Mouse (Mus musculus) limb, embryonic 10.5 days (tissue): ENCODE data around the gene 4930404N11Rik. TPM values are rescaled to one million over a fixed set of nuclear protein-coding genes. Genes with fewer than 3 reads are reported as not detected.

Source experiments
- DNase-seq: peaks from one replicate; pipeline ENCODE4 v3.0.0-alpha.2; 2017; ENCODE audit warnings: low spot score
- H3K27ac ChIP-seq: fragments of 300-500 bp; sonication (generic); 2 replicates; pipeline ENCODE4 v1.5.1; 2016; ENCODE audit warnings: mild to moderate bottlenecking
- H3K27me3 ChIP-seq: fragments of 300-500 bp; sonication (generic); 2 replicates; pipeline ENCODE4 v1.6.1; 2016; ENCODE audit warnings: low read depth, mild to moderate bottlenecking; ENCODE audit not compliant: poor library complexity, severe bottlenecking
- H3K36me3 ChIP-seq: fragments of 300-500 bp; sonication (generic); 2 replicates; pipeline ENCODE4 v1.6.1; 2016; ENCODE audit warnings: mild to moderate bottlenecking, moderate library complexity
- H3K4me1 ChIP-seq: fragments of 300-500 bp; sonication (generic); 2 replicates; pipeline ENCODE4 v1.6.1; 2016
- H3K4me3 ChIP-seq: fragments of 300-500 bp; sonication (generic); 2 replicates; pipeline ENCODE4 v1.5.1; 2016; ENCODE audit warnings: mild to moderate bottlenecking, moderate library complexity
- H3K9me3 ChIP-seq: fragments of 300-500 bp; sonication (generic); replicated peaks from 2 replicates; pipeline ENCODE4 v1.6.1; 2016; ENCODE audit warnings: mild to moderate bottlenecking
- WGBS: fragments of 180-500 bp; shearing (Covaris S2); methylation state at CpG from one replicate; pipeline ENCODE4 v1.1.7; 2016; 5-methylcytosine and 5-hydroxymethylcytosine counted together
- polyA plus RNA-seq: library from polyadenylated mRNA; unstranded; fragments of >200 nt; fragmentation: Nextera tagmentation; extraction: Ambion mirVana; gene quantifications from 2 replicates; pipeline ENCODE4 v1.2.1, GENCODE M21; 2016

4930404N11Rik gene
- polyA plus RNA-seq, 1 experiment from 2014 or later = 0.24 TPM

- no peaks in the 10 kb centered on the region for H3K9me3 ChIP-seq
- H3K36me3 ChIP-seq = peaks cover 75% of the 10 kb centered on the region
- no peak overlapping the region for H3K27ac ChIP-seq
- 90% methylated on average over 6 of the region's 6 CpGs for WGBS
- no peak for DNase-seq
- no peak overlapping the region for H3K4me3 ChIP-seq
- H3K4me1 ChIP-seq = peaks cover 44% of the 10 kb centered on the region
- H3K27me3 ChIP-seq = peaks cover 38% of the 10 kb centered on the region
These were observed 1.5 kb upstream of the 4930404N11Rik start for GRCm38 (mm10) chr10:81367207-81367495.

DNA sequence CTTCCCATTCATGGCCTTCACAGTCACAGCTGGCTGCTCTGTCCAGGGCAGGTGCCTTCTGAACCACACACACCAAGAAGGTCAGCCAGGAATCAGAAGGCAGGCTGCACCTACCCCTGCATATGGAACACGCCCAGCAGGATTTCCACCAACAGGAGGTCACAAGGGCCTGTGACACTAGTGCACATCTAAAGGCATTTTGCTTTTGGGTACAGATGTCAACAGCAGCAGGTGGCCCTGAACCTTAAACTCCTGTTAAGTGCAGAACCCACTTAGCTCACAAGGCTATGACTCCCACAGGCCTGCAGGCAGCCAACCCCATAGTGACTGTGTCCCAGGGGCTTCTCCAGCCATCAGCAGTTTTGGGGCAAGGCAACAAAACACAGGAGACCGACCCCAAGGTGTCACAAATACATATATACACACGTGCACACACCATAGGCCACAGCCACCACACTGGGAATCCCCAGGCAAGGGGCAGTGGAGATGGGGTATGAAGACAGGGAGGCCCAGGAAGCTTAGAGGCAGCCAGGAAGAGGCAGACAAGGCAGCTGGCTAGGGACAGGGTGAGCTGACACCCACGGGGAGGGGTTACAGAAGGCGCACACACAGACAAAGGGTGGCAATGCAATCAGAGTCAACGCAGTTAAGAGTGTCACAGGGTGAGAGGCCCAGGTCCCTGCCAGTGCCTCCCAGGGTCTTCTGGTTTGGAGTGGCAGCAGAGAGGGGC, 1.0 kb upstream of the 4930404N11Rik start:
- H3K4me3 ChIP-seq = 0 out of 2 replicates have a peak overlapping the region, but pooled peaks have one; percentile 2
- no peak for DNase-seq
- H3K4me1 ChIP-seq = peaks cover 49% of the 10 kb centered on the region
- WGBS = 83% methylated on average over 6 of the region's 6 CpGs
- no peaks in the 10 kb centered on the region for H3K9me3 ChIP-seq
- H3K27ac ChIP-seq = no peak overlapping the region
- peaks cover 40% of the 10 kb centered on the region for H3K27me3 ChIP-seq
- H3K36me3 ChIP-seq = peaks cover 75% of the 10 kb centered on the region

- Histone ChIP-seq H3K36me3 (peaks cover 67% of the 10 kb centered on the region), H3K4me1 (peaks cover 62% of the 10 kb centered on the region), H3K9me3 (no peaks in the 10 kb centered on the region), H3K27me3 (peaks cover 40% of the 10 kb centered on the region), H3K27ac (no peak overlapping the region), H3K4me3 (peak overlapping the region; percentile 47)
- no peak for DNase-seq
- 38% methylated on average over 4 of the region's 4 CpGs for WGBS
These were observed 543 bp downstream of the 4930404N11Rik start for GRCm38 (mm10) chr10:81365073-81365472.

GRCm38 (mm10) chr10:81364666-81365065, 950 bp downstream of the 4930404N11Rik start:
- Histone ChIP-seq H3K27me3 (peaks cover 40% of the 10 kb centered on the region), H3K4me3 (peak overlapping the region; percentile 47), H3K27ac (no peak overlapping the region), H3K9me3 (no peaks in the 10 kb centered on the region), H3K4me1 (peaks cover 64% of the 10 kb centered on the region), H3K36me3 (peaks cover 63% of the 10 kb centered on the region)
- no peak for DNase-seq
- 11% methylated on average over 28 of the region's 28 CpGs for WGBS

DNA sequence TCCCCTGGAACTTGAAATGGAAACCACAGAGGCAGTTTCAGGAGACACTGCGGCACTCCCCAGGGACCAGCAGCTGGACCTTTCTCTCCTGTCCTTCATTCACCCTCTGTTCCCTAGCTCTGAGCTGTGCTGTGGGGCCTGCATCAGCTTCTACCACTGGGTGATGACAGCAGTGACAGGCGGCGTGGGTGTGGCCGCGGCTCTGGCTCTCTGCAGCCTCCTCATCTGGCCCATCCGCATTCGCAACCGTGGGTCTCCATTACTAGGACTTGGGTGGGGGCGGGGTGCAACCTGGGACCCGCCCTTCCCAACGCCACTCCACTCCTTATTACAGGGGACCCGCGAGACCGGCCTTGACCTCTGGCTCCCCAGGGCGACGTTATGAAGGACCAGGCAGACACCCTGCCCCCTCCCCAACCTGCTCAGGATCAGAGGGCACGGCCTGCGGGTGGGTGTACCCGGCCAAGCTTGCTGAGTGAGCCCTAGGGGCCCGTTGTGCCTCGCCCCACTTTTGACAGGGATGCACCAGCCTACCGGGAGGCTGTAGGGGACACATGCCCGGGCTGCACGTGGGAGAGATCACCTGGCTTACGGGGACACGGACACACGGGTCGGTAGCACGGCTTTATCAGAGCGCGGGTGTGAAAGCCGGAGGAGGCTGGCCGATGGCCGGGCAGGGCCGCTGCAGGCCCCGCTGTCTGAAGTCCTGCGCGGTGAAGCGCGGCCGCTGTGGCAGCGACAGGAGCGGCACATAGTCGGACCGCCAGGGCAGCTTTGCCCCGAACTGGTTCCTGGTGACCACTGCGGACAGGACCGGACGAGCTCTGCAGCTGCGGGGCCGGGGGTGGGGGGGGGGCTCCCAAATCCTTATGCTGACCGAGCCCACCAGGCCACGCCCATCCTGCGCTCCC, 1.9 kb downstream of the 4930404N11Rik start:
- 9% methylated on average over 54 of the region's 54 CpGs for WGBS
- Histone ChIP-seq H3K27ac (peak overlapping the region; percentile 21; the same call in 1 of the 2 replicates), H3K9me3 (no peaks in the 10 kb centered on the region), H3K4me1 (peaks cover 74% of the 10 kb centered on the region), H3K4me3 (peak overlapping the region; percentile 47), H3K27me3 (peaks cover 48% of the 10 kb centered on the region), H3K36me3 (peaks cover 53% of the 10 kb centered on the region)
- no peak for DNase-seq

- DNase-seq = no peak
These were observed 3.2 kb downstream of the 4930404N11Rik start for GRCm38 (mm10) chr10:81362336-81362949.

GRCm38 (mm10) chr10:81360721-81361120, 4.9 kb downstream of the 4930404N11Rik start:
- peaks cover 68% of the 10 kb centered on the region for H3K27me3 ChIP-seq
- H3K36me3 ChIP-seq = peaks cover 23% of the 10 kb centered on the region
- no peaks in the 10 kb centered on the region for H3K9me3 ChIP-seq
- peaks cover 86% of the 10 kb centered on the region for H3K4me1 ChIP-seq
- H3K4me3 ChIP-seq = no peak overlapping the region
- WGBS = 67% methylated on average over 8 of the region's 8 CpGs
- peak overlapping the region; percentile 7; the same call in 1 of the 2 replicates for H3K27ac ChIP-seq
- no peak for DNase-seq

More at GRCm38 (mm10) chr10:81362336-81362949, 3.2 kb downstream of the 4930404N11Rik start:
- WGBS = 74% methylated on average over 12 of the region's 12 CpGs
- H3K4me1 ChIP-seq = peaks cover 87% of the 10 kb centered on the region
- peaks cover 57% of the 10 kb centered on the region for H3K27me3 ChIP-seq
- 0 out of 2 replicates have a peak overlapping the region, but pooled peaks have one; percentile 2 for H3K4me3 ChIP-seq
- no peaks in the 10 kb centered on the region for H3K9me3 ChIP-seq
- H3K36me3 ChIP-seq = peaks cover 41% of the 10 kb centered on the region
- no peak overlapping the region for H3K27ac ChIP-seq

- H3K4me3 ChIP-seq = no peak overlapping the region; the same call in 1 of the 2 replicates
- no peak overlapping the region for H3K27ac ChIP-seq
- peaks cover 23% of the 10 kb centered on the region for H3K36me3 ChIP-seq
- peaks cover 81% of the 10 kb centered on the region for H3K4me1 ChIP-seq
- peaks cover 50% of the 10 kb centered on the region for H3K27me3 ChIP-seq
- no peaks in the 10 kb centered on the region for H3K9me3 ChIP-seq
- 85% methylated on average over 1 of the region's 1 CpGs for WGBS
- DNase-seq = no peak
These were observed 6.8 kb downstream of the 4930404N11Rik start for GRCm38 (mm10) chr10:81358841-81359240.

DNA sequence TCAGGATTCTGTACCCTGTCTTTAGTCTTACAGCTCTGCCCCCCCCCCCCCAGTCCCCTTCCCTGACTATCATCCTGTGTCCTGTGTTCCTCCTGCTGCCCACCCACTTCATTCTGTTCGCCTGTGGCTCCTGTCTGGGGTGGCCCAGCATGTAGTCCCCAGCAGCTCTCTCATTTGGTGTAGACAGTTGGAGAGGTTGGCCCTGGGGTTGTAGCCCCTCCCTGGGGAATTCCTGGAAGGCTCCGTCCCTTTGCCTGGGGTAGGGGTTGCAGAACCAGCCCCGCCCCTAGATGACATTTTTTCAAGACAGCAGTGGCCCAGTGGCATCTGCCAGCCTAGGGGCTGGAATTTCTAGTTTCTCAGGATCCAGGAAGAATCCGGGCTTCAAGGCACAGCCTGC, 7.4 kb downstream of the 4930404N11Rik start:
- H3K27ac ChIP-seq = no peak overlapping the region
- H3K4me3 ChIP-seq = peak overlapping the region; percentile 82
- peaks cover 23% of the 10 kb centered on the region for H3K36me3 ChIP-seq
- WGBS = 43% methylated on average over 4 of the region's 4 CpGs
- DNase-seq = no peak
- H3K9me3 ChIP-seq = no peaks in the 10 kb centered on the region
- H3K27me3 ChIP-seq = peaks cover 43% of the 10 kb centered on the region
- peaks cover 75% of the 10 kb centered on the region for H3K4me1 ChIP-seq

GRCm38 (mm10) chr10:81356991-81357844, 8.4 kb downstream of the 4930404N11Rik start, which contains the start of gene Mfsd12:
Gene Mfsd12, plus strand, starts transcription at chr10:81357491.
- Histone ChIP-seq H3K36me3 (peaks cover 13% of the 10 kb centered on the region), H3K4me3 (peak within 1 kb of the TSS; percentile 82), H3K9me3 (no peaks in the 10 kb centered on the region), H3K27ac (peak within 1 kb of the TSS; percentile 84), H3K27me3 (peaks cover 33% of the 10 kb centered on the region), H3K4me1 (peaks cover 70% of the 10 kb centered on the region)
- DNase-seq = peak; percentile 90
- 2% methylated on average over 79 of the region's 79 CpGs for WGBS

DNA sequence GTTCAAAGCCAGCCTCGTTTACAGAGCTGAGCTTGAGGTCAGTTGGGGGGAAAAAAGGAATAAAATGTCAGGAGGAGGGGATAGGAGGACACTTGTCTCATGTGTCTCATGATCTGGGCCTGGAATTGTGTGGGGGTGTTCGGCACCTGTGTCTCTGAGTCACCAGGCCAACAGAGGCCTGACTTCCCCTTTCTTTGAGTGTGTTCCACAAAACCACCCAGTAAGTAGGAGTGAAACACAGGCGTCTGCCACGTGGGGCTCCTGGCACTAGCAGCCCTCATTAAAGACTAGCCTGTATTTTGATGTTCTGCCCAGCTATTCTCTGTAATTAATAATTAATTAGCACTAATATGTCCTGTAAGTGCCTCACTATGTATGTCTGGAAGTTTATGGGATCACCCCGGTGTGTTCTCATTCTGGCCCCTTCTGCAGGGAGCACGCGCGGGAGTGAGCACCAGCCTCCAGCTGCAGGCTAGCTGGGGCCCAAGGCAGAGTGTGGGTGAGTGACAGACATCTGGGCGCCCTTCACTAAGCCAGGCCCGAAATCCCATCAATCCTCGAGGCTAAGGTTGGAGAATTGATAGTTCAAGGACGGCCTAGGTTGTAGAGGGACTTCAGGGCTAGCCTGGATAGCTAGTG, 9.1 kb downstream of the 4930404N11Rik start:
- Histone ChIP-seq H3K9me3 (no peaks in the 10 kb centered on the region), H3K36me3 (0 out of 2 replicates have a peak, but pooled peaks cover 6% of the 10 kb centered on the region), H3K4me3 (peak overlapping the region; percentile 82), H3K4me1 (peaks cover 71% of the 10 kb centered on the region), H3K27me3 (peaks cover 30% of the 10 kb centered on the region), H3K27ac (peak overlapping the region; percentile 61)
- 59% methylated on average over 12 of the region's 12 CpGs for WGBS
- no peak for DNase-seq
